8 mouse cellular contexts compared by ENCODE assay signal in the genomic region with DNA sequence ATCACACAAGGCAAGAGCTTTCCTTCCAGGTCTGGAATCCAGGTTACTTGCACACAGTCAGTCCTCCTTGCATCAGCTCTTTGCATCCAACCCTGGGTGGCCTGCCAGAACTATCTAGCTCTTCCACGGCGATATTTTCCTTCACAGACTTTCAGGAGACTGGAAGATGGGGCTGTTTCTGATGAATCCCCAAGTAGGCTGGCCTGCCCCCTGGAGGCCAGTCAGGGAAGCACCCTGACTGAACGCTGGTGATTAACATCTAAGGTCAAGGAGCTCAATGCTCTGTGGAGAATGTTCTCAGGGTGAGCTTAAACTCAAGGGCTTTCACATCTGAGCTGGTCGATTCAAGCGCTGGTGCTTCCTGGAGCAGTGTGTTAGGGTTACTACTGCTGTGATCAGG. TPM values are rescaled to one million over a fixed set of nuclear protein-coding genes. Genes with fewer than 3 reads are reported as not detected.
DNase-seq lines count a peak whose midpoint lies in the region; ATAC-seq and TF ChIP-seq lines count a peak whose summit lies in the region.

No protein-coding gene starts in this region.

- no peak for ATAC-seq in kidney, embryonic 14.5 days (ENCODE audit: low FRiP score, low TSS enrichment)
- ATAC-seq in forebrain, embryonic 12.5 days (ENCODE audit: low FRiP score), result peak; percentile 40; the same call in 1 of the 2 replicates

- H3K27ac ChIP-seq in kidney, adult 2 months (ENCODE audit: insufficient read depth, low read depth, low read length), result no peak overlapping the region
- no peak overlapping the region for H3K27ac ChIP-seq in kidney, embryonic 14.5 days (ENCODE audit: low read depth, low read length)
- H3K27ac ChIP-seq in forebrain, embryonic 12.5 days, result no peak overlapping the region

- WGBS in kidney, adult 2 months, result 2% methylated on average over 5 of the region's 5 CpGs
- WGBS in kidney, embryonic 14.5 days, result 2% methylated on average over 5 of the region's 5 CpGs
- 4% methylated on average over 5 of the region's 5 CpGs for WGBS in forebrain, embryonic 12.5 days

- H3K4me2 ChIP-seq in kidney, embryonic 14.5 days (replicated peaks; ENCODE audit: low read depth, low read length), result no peak overlapping the region
- no peak overlapping the region for H3K4me2 ChIP-seq in forebrain, embryonic 12.5 days

- H3K9ac ChIP-seq in kidney, embryonic 14.5 days (ENCODE audit: low read depth, low read length), result no peak overlapping the region
- H3K9ac ChIP-seq in forebrain, embryonic 12.5 days, result no peak overlapping the region

- TF ChIP-seq CTCF in kidney, adult 2 months (conservative IDR thresholded peaks at IDR 0.05; ENCODE audit: insufficient read depth, insufficient read length, low read depth, low read length), result peak; percentile 87

- no peak for TF ChIP-seq POLR2A in kidney, adult 2 months (IDR thresholded peaks at IDR 0.05; ENCODE audit: low read depth, low read length)

- H3K36me3 ChIP-seq in kidney, adult 2 months (ENCODE audit: control insufficient read depth, insufficient read depth, low read length), result no peaks in the 10 kb centered on the region
- H3K36me3 ChIP-seq in kidney, embryonic 14.5 days (ENCODE audit: control insufficient read depth, insufficient read depth, low read length), result no peaks in the 10 kb centered on the region; the same call in 1 of the 2 replicates
- no peaks in the 10 kb centered on the region for H3K36me3 ChIP-seq in forebrain, embryonic 12.5 days (replicated peaks)

- no peaks in the 10 kb centered on the region for H3K27me3 ChIP-seq in kidney, adult 2 months (replicated peaks; ENCODE audit: control insufficient read depth, insufficient read depth, low read length)
- H3K27me3 ChIP-seq in kidney, embryonic 14.5 days (ENCODE audit: control insufficient read depth, insufficient read depth, low read length), result no peaks in the 10 kb centered on the region
- H3K27me3 ChIP-seq in forebrain, embryonic 12.5 days, result no peaks in the 10 kb centered on the region; the same call in 1 of the 2 replicates

- no peaks in the 10 kb centered on the region for H3K9me3 ChIP-seq in kidney, embryonic 14.5 days (ENCODE audit: control insufficient read depth, low read length)
- no peaks in the 10 kb centered on the region for H3K9me3 ChIP-seq in forebrain, embryonic 12.5 days

- no peaks in the 10 kb centered on the region; the same call in 1 of the 2 replicates for H3K4me1 ChIP-seq in kidney, adult 2 months (ENCODE audit: control insufficient read depth, insufficient read depth, low read length)
- peaks cover 3% of the 10 kb centered on the region; the same call in 1 of the 2 replicates for H3K4me1 ChIP-seq in kidney, embryonic 14.5 days (ENCODE audit: control insufficient read depth, insufficient read depth, low read length)
- H3K4me1 ChIP-seq in forebrain, embryonic 12.5 days, result peaks cover 17% of the 10 kb centered on the region

- DNase-seq in kidney, adult 2 months, result peak; percentile 81
- peak; percentile 62 for DNase-seq in c-Kit-positive CD71-negative TER-119-negative erythroid progenitor cells, embryonic 14.5 days (ENCODE audit: low read depth)
- peak; percentile 80 for DNase-seq in heart, postnatal 4 days
- peak; percentile 78 to 83 for DNase-seq in left cerebral cortex, adult 18-20 months (ENCODE audit: low spot score in 2 of 2)
- DNase-seq in natural killer cell, adult 2 months (ENCODE audit: low spot score in 2 of 2), result peak; percentile 46 to 67
- DNase-seq in telencephalon, adult 2 months (ENCODE audit: low read depth, low spot score), result peak; percentile 21

- H3K4me3 ChIP-seq in kidney, adult 2 months (ENCODE audit: insufficient read depth, low read depth, low read length), result no peak overlapping the region
- no peak overlapping the region for H3K4me3 ChIP-seq in kidney, embryonic 14.5 days (ENCODE audit: low read length)
- H3K4me3 ChIP-seq in forebrain, embryonic 12.5 days (replicated peaks), result no peak overlapping the region

RNA-seq across cellular contexts. Expression of gene Arfgap1, which starts 3.1 kb away (rescaled TPM):
- 35.6 and 38.9 TPM in 2 replicates for polyA plus RNA-seq in kidney, adult 2 months (2012; rRNA removed)
- polyA plus RNA-seq in kidney, embryonic 14.5 days (2014; fragmentation: Nextera tagmentation; extraction: Ambion mirVana), result 55.1 and 71.3 TPM in 2 replicates
- polyA plus RNA-seq in forebrain, embryonic 12.5 days (2016; fragmentation: Nextera tagmentation; extraction: Ambion mirVana), result 85.2 and 87.7 TPM in 2 replicates
- total RNA-seq in heart, postnatal 4 days (2021), result 10 to 100 TPM; 64.5 to 64.8 TPM
- 100 to 1,000 TPM; 141 to 151 TPM for total RNA-seq in left cerebral cortex, adult 18-20 months (2021)

RNA-seq across cellular contexts. Expression of gene Nkain4, which starts 9.5 kb away (rescaled TPM):
- polyA plus RNA-seq in kidney, adult 2 months (2012; rRNA removed), result 2.0 and 3.7 TPM in 2 replicates
- polyA plus RNA-seq in kidney, embryonic 14.5 days (2014; fragmentation: Nextera tagmentation; extraction: Ambion mirVana), result 39.0 and 44.1 TPM in 2 replicates
- polyA plus RNA-seq in forebrain, embryonic 12.5 days (2016; fragmentation: Nextera tagmentation; extraction: Ambion mirVana), result 39.4 and 43.5 TPM in 2 replicates
- total RNA-seq in heart, postnatal 4 days (2021), result 10 to 100 TPM; 12.5 to 13.4 TPM
- 10 to 100 TPM; 43.2 to 44.2 TPM for total RNA-seq in left cerebral cortex, adult 18-20 months (2021)

RNA-seq across cellular contexts. Expression of gene Col20a1, which starts 22.4 kb away (rescaled TPM):
- 1.2 and 1.3 TPM in 2 replicates for polyA plus RNA-seq in kidney, adult 2 months (2012; rRNA removed)
- polyA plus RNA-seq in kidney, embryonic 14.5 days (2014; fragmentation: Nextera tagmentation; extraction: Ambion mirVana), result 0.21 and 0.50 TPM in 2 replicates
- 0.45 and 0.51 TPM in 2 replicates for polyA plus RNA-seq in forebrain, embryonic 12.5 days (2016; fragmentation: Nextera tagmentation; extraction: Ambion mirVana)
- total RNA-seq in heart, postnatal 4 days (2021), result under 1 TPM; 0.29 to 0.33 TPM
- 1 to 10 TPM in 1 of 2 experiments, under 1 TPM in 1; 0.82 to 1.1 TPM for total RNA-seq in left cerebral cortex, adult 18-20 months (2021)

RNA-seq across cellular contexts. Expression of gene Birc7, which starts 35.1 kb away (rescaled TPM):
- not detected in 2 replicates for polyA plus RNA-seq in kidney, adult 2 months (2012; rRNA removed)
- not detected in 2 replicates for polyA plus RNA-seq in kidney, embryonic 14.5 days (2014; fragmentation: Nextera tagmentation; extraction: Ambion mirVana)
- polyA plus RNA-seq in forebrain, embryonic 12.5 days (2016; fragmentation: Nextera tagmentation; extraction: Ambion mirVana), result 0.11 and 0.41 TPM in 2 replicates
- total RNA-seq in heart, postnatal 4 days (2021), result not detected
- total RNA-seq in left cerebral cortex, adult 18-20 months (2021), result not detected

RNA-seq across cellular contexts. Expression of gene Ythdf1, which starts 43.2 kb away (rescaled TPM):
- polyA plus RNA-seq in kidney, adult 2 months (2012; rRNA removed), result 33.9 and 34.8 TPM in 2 replicates
- 48.7 and 75.4 TPM in 2 replicates for polyA plus RNA-seq in kidney, embryonic 14.5 days (2014; fragmentation: Nextera tagmentation; extraction: Ambion mirVana)
- polyA plus RNA-seq in forebrain, embryonic 12.5 days (2016; fragmentation: Nextera tagmentation; extraction: Ambion mirVana), result 62.6 and 64.5 TPM in 2 replicates
- 10 to 100 TPM; 47.0 to 47.8 TPM for total RNA-seq in heart, postnatal 4 days (2021)
- 10 to 100 TPM; 59.0 to 59.7 TPM for total RNA-seq in left cerebral cortex, adult 18-20 months (2021)

Comparison
In these comparisons a context has a peak if more than half of its experiments do, and no peak if none do; other contexts are left out.
1. DNase-seq: peak in every context shown above with its lines; median percentile 81 in kidney, adult 2 months; 80 in left cerebral cortex, adult 18-20 months; 80 in heart, postnatal 4 days; 62 in c-Kit-positive CD71-negative TER-119-negative erythroid progenitor cells, embryonic 14.5 days; 56 in natural killer cell, adult 2 months; 21 in telencephalon, adult 2 months.